Mouse (Mus musculus) intestine, embryonic 15.5 days (tissue): ENCODE data around the gene Lmod1. TPM values are rescaled to one million over a fixed set of nuclear protein-coding genes. Genes with fewer than 3 reads are reported as not detected.
A peak's percentile ranks its signal among the peaks of the same experiment; 100 is the strongest.

Experiments
- ATAC-seq: fragments of 200-750 bp; cut with Nextera tagmentation; 2 replicates; pipeline ENCODE4 v1.8.0; 2017; ENCODE audit warnings: moderate TSS enrichment, moderate library complexity
- H3K27ac ChIP-seq: fragments of 300-500 bp; sonication (generic); 2 replicates; pipeline ENCODE4 v1.5.1; 2015; ENCODE audit warnings: mild to moderate bottlenecking, inconsistent platforms
- H3K27me3 ChIP-seq: fragments of 300-500 bp; sonication (generic); replicated peaks from 2 replicates; pipeline ENCODE4 v1.6.1; 2015; ENCODE audit warnings: inconsistent platforms
- H3K36me3 ChIP-seq: fragments of 300-500 bp; sonication (generic); 2 replicates; pipeline ENCODE4 v1.6.1; 2015; ENCODE audit warnings: inconsistent platforms
- H3K4me1 ChIP-seq: fragments of 300-500 bp; sonication (generic); replicated peaks from 2 replicates; pipeline ENCODE4 v1.6.1; 2015; ENCODE audit warnings: inconsistent platforms
- H3K4me2 ChIP-seq: fragments of 300-500 bp; sonication (generic); replicated peaks from 2 replicates; pipeline ENCODE4 v1.6.1; 2015; ENCODE audit warnings: mild to moderate bottlenecking, inconsistent platforms
- H3K4me3 ChIP-seq: fragments of 300-500 bp; sonication (generic); replicated peaks from 2 replicates; pipeline ENCODE4 v1.5.1; 2015; ENCODE audit warnings: inconsistent platforms
- H3K9ac ChIP-seq: fragments of 300-500 bp; sonication (generic); 2 replicates; pipeline ENCODE4 v1.6.1; 2015; ENCODE audit warnings: inconsistent platforms
- H3K9me3 ChIP-seq: fragments of 300-500 bp; sonication (generic); 2 replicates; pipeline ENCODE4 v1.6.1; 2016; ENCODE audit warnings: inconsistent platforms
- WGBS: fragments of 180-500 bp; shearing (Covaris S2); methylation state at CpG from one replicate; pipeline ENCODE4 v1.1.7; 2015; 5-methylcytosine and 5-hydroxymethylcytosine counted together
- polyA plus RNA-seq: library from polyadenylated mRNA; unstranded; fragments of >200 nt; fragmentation: Nextera tagmentation; extraction: Ambion mirVana; gene quantifications from 2 replicates; pipeline ENCODE4 v1.2.1, GENCODE M21; 2015

The Lmod1 gene
- polyA plus RNA-seq, 1 experiment from 2014 or later: 11.1 TPM

DNA sequence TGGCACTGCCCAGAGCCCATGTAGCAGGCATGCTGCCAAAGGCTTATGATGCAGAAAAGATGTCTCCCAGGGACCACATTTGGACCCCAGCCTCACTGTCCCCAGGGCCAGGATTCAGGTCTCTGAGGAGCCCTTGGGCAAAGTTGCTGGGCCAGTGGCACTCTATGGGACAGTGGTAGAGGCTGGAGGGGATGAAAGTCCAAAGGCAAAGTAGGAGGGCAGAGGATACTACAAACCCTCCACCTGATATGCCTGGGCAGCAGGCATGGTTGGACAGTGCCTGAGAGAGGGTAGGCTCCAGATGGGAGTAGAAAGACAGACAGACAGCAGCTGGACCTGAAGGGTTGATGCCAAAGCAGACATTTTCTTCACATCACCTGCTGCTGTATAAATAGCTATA is 41.8 kb downstream of the Lmod1 start:
- H3K4me2 ChIP-seq: no peak overlapping the region
- H3K27me3 ChIP-seq: no peaks in the 10 kb centered on the region
- H3K36me3 ChIP-seq: no peaks in the 10 kb centered on the region
- no peak for ATAC-seq
- H3K9ac ChIP-seq: no peak overlapping the region
- H3K27ac ChIP-seq: 0 out of 2 replicates have a peak overlapping the region, but pooled peaks have one; percentile 27
- H3K4me3 ChIP-seq: no peak overlapping the region
- H3K4me1 ChIP-seq: peaks cover 8% of the 10 kb centered on the region
- H3K9me3 ChIP-seq: no peaks in the 10 kb centered on the region

DNA sequence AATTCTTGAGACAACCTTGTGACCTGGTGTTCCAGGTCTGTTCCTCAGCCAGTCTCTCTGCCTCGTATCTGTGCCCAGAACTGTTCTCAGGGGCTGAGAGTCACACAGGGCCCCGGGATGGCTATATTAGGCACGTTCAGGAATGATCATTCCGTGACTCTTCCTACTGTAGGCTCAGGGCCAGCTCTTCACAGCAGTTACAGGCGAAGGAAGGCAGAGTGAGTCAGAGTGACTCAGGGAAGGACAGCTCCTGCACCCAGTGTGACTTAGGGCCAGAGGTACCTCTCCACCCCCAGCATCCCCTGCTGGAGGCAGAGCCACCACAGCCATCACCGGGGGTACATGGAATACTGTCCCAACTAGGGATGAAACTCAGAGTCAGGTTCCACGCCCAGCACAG is 42.4 kb downstream of the Lmod1 start:
- no peaks in the 10 kb centered on the region for H3K36me3 ChIP-seq
- no peak overlapping the region for H3K9ac ChIP-seq
- H3K4me1 ChIP-seq: peaks cover 8% of the 10 kb centered on the region
- 73% methylated on average over 7 of the region's 7 CpGs for WGBS
- H3K27ac ChIP-seq: no peak overlapping the region
- H3K4me2 ChIP-seq: no peak overlapping the region
- no peaks in the 10 kb centered on the region for H3K9me3 ChIP-seq
- no peak overlapping the region for H3K4me3 ChIP-seq
- ATAC-seq: no peak
- H3K27me3 ChIP-seq: no peaks in the 10 kb centered on the region

DNA sequence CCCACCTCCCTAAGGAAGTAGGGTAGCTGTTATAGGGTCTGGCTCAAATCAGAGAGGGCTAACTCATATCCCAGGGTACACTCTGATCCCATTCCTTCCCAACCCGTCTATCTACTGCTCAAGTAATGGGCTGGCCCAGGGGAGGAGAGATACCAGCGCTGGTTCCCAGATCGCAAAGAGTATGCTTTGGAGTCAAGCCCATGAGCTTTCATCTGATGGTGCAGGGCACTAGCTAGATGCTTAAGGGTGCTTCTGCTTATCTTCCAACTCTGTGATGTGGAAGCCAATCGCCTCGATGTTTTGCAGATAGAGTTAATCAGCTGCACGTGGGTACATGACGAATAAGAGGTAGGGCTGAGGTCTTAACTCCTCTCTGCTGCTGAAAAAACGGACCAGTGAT is 43.0 kb downstream of the Lmod1 start:
- no peak overlapping the region for H3K4me3 ChIP-seq
- peaks cover 8% of the 10 kb centered on the region for H3K4me1 ChIP-seq
- no peaks in the 10 kb centered on the region for H3K36me3 ChIP-seq
- H3K4me2 ChIP-seq: no peak overlapping the region
- WGBS: 65% methylated on average over 8 of the region's 8 CpGs
- no peak for ATAC-seq
- H3K27me3 ChIP-seq: no peaks in the 10 kb centered on the region
- no peaks in the 10 kb centered on the region for H3K9me3 ChIP-seq
- no peak overlapping the region for H3K9ac ChIP-seq
- no peak overlapping the region for H3K27ac ChIP-seq

DNA sequence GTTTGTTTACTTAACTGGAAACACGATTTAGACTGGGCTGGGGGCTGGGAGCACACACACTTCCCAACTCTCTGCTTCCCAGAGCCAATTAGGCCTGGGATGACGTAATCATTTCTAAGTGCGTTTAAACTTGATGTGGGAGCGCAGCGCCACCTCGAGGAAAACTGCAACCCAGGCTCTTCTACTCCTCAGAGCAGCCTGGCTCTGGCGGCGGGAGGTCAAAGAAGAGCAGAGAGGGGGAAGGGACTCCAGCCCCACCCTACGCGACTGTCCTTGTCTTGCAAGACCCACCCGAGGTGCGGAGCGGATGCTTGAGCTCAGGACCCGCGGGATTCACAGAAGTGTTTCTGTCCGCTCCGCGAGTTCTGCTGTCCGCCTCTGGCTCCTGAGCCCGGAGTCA is 43.6 kb downstream of the Lmod1 start:
- no peak overlapping the region for H3K27ac ChIP-seq
- peak overlapping the region; percentile 97 for H3K4me2 ChIP-seq
- H3K4me1 ChIP-seq: peaks cover 12% of the 10 kb centered on the region
- no peaks in the 10 kb centered on the region for H3K36me3 ChIP-seq
- 1% methylated on average over 20 of the region's 20 CpGs for WGBS
- peak; percentile 80 for ATAC-seq
- peak overlapping the region; percentile 45 for H3K4me3 ChIP-seq
- no peaks in the 10 kb centered on the region for H3K9me3 ChIP-seq
- no peaks in the 10 kb centered on the region for H3K27me3 ChIP-seq
- peak overlapping the region; percentile 56 for H3K9ac ChIP-seq

DNA sequence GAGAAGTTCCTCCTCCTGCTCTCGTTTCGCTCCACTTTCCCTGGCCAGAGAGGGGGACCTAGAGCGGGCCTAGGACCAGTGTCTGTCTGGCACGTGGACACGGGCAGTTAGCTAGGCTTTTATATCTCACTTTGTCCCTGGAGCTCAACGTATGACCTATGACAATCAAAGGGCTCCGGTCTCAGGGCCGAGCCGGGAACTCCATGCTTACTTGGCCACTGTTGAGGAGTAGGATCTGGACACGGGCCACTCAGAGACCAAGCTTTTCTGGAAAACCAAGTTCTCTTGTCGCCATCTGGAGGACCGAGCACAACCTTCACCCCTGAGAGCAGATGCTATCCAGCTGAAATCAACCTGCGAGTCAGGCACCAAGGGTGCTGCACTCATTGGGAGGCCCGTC is 44.4 kb downstream of the Lmod1 start:
- peak overlapping the region; percentile 97 for H3K4me2 ChIP-seq
- WGBS: 17% methylated on average over 14 of the region's 14 CpGs
- no peaks in the 10 kb centered on the region for H3K36me3 ChIP-seq
- ATAC-seq: peak; percentile 44
- peaks cover 12% of the 10 kb centered on the region for H3K4me1 ChIP-seq
- no peak overlapping the region for H3K27ac ChIP-seq
- H3K4me3 ChIP-seq: peak overlapping the region; percentile 45
- no peaks in the 10 kb centered on the region for H3K27me3 ChIP-seq
- H3K9me3 ChIP-seq: no peaks in the 10 kb centered on the region
- H3K9ac ChIP-seq: peak overlapping the region; percentile 56; the same call in 1 of the 2 replicates

DNA sequence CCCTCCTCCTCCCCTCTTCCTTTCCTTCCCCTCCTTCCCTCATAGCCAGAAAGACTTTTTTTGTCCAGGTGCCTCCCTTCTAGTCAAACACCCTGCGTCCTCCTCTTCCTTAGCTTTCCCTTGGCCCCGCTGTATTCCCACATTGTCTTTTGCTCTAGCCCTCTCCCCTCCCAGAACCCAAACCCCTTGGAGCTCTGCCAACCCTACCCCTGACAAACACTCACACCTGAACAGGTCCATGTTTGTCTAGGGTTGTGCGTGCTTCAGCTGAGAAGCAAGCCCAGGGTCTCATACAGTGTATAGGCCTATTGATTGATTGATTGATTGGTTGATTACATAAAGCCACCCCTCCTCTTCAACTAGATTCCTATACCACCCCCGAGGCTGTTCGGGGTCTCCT is 44.8 kb downstream of the Lmod1 start:
- Histone ChIP-seq H3K4me3 (no peak overlapping the region), H3K36me3 (no peaks in the 10 kb centered on the region), H3K4me1 (peaks cover 16% of the 10 kb centered on the region), H3K27me3 (no peaks in the 10 kb centered on the region), H3K9me3 (no peaks in the 10 kb centered on the region), H3K27ac (no peak overlapping the region), H3K4me2 (no peak overlapping the region), H3K9ac (no peak overlapping the region)
- ATAC-seq: no peak
- 69% methylated on average over 5 of the region's 5 CpGs for WGBS

DNA sequence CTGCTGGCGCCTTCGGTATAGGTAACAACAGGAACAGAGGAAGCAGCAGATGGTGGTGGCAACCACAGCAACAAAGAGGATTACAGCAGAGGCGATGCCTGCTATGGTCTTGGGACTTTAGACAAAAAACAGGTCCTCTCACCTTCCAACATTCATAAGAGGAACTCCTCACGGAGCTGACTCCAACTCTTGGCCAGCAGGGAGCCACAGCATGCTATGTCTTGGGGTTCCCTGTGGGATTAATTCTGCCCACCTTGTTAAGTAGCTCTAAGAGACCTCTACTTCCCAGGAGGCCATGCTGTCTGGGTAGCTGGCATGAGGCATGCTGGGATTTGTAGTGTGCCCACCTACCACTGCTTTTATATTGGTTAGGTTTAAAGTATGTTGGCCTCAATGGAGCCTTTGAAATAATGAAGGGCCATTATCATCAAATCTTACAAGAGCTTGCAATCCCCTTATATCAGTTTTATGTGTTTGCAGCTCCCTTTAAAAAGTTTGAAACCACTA is 48.6 kb downstream of the Lmod1 start:
- Histone ChIP-seq H3K4me2 (no peak overlapping the region), H3K27me3 (no peaks in the 10 kb centered on the region), H3K36me3 (no peaks in the 10 kb centered on the region), H3K9ac (no peak overlapping the region), H3K4me1 (peaks cover 23% of the 10 kb centered on the region), H3K9me3 (no peaks in the 10 kb centered on the region), H3K4me3 (no peak overlapping the region), H3K27ac (no peak overlapping the region)
- ATAC-seq: no peak
- 79% methylated on average over 4 of the region's 4 CpGs for WGBS

DNA sequence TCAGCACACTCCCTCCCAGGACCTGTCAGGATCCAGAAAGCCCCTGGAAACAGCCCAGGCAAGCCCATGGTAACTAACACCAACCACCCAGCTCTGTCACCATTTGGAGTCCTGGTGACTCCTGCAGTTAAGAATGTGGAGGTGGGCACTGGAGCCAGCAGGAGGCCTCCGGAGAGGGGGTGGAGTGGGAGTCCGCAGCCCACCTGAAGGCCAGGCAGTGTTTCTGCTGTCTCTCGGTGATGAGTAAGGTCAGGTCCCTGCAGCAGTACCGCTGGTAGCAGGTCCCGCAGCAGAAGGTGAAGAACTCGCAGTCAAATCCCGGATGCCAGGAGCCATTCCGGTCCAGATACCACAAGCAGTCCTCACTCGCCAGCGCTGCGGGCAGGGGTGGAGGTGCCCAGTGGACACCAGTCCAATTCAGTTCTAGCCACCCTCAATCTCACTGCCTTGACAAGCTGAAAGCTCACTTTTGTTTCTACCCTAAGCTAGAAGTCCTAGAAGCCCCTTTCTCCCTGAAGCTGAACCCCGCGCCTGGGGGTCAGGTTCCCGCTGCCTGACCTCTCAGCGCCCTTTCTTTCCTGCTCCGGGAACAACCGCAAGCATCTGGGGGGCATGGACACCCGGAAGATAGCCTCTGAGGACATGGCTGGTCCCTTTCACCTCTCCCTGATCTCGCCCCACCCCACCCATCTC is 49.7 kb downstream of the Lmod1 start:
- peak overlapping the region; percentile 59 for H3K9ac ChIP-seq
- 5% methylated on average over 19 of the region's 19 CpGs for WGBS
- no peak; the same call in 1 of the 2 replicates for ATAC-seq
- no peaks in the 10 kb centered on the region for H3K27me3 ChIP-seq
- H3K4me2 ChIP-seq: peak overlapping the region; percentile 91
- H3K36me3 ChIP-seq: no peaks in the 10 kb centered on the region
- H3K4me3 ChIP-seq: peak overlapping the region; percentile 56
- peaks cover 16% of the 10 kb centered on the region for H3K4me1 ChIP-seq
- 0 out of 2 replicates have a peak overlapping the region, but pooled peaks have one; percentile 20 for H3K27ac ChIP-seq
- H3K9me3 ChIP-seq: no peaks in the 10 kb centered on the region

DNA sequence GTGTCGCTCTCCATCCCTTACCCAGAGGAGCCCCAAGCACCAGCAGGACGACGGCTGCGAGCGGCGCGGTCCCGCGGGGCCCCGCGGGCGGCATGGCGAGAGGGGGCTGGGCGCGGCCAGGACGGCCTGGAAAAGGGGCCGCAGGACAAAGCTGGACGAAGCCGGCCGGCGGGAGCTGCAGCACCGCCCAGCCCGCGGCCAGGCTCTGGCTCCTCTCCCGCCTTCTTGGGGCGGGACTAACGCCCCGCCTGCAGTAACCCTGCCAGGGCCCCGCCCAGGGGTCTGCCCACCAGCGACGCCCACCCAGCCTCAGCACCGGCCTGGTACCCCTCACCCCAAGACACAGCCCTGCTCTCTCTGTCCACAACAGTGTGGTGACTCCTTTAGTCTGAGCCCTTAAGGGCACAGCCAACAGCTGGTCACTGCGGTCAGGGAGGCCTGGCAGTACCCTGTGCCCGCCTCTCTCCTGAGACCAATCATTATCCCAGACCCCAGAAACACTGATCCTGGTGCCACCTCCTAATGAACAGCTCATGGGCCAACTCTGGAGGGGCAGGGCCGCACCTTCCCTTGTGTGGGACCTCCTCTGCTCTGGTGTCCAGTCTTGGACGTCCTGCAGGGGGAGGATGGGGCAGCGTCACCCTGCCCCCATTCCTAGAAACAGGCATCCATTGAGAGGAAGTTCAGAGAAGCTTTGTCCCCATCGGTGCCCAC is 50.4 kb downstream of the Lmod1 start, which contains the start of gene Shisa4:
Gene Shisa4, minus strand, starts transcription at position 370 of the 714 bp plus-strand sequence.
- Histone ChIP-seq H3K9me3 (no peaks in the 10 kb centered on the region), H3K4me3 (peak within 1 kb of the TSS; percentile 56), H3K4me1 (peaks cover 16% of the 10 kb centered on the region), H3K9ac (peak within 1 kb of the TSS; percentile 59), H3K27me3 (no peaks in the 10 kb centered on the region), H3K27ac (0 out of 2 replicates have a peak within 1 kb of the TSS, but pooled peaks have one; percentile 20), H3K4me2 (peak within 1 kb of the TSS; percentile 91), H3K36me3 (no peaks in the 10 kb centered on the region)
- peak; percentile 89 for ATAC-seq
- WGBS: 2% methylated on average over 38 of the region's 38 CpGs

DNA sequence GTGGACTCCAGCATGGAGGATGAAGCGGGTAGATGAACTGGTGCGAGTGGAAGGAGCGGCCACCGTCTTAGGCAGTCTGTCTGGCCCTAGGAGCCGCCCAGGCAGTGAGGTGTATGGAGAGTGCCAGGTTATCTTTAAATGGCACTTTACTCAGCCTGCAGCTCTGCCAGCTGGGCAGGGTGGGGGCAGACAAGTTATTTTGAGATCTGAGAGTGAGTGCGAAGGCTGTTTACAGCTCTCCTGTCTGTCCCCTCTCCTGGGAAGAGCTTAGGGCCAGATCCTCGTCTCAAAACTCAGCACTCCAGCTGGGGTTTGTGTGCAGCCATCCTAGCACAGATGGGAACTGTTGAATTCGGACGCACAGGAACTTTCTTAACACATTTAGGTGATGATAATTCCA is 54.0 kb downstream of the Lmod1 start:
- 60% methylated on average over 9 of the region's 9 CpGs for WGBS
- H3K9ac ChIP-seq: no peak overlapping the region

DNA sequence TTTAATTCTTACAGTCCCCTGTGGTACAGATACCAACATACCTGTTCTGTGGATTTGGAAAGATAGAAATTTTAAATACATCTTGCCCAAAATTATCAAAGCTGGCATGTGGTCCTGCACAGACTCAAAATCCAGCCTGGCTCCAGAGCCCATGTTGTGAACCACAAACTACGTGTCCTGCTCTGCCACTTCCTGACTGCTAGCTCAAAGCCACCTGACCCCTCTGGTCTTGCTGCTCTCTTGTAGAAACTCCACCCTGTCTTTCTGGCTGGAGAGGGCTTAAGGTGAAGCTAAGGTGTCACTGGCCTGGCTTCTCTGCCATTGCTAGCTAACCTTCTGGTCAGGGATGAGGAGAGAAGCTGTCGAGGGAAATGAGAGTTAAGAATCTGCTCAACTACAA is 54.4 kb downstream of the Lmod1 start:
- Histone ChIP-seq H3K4me2 (no peak overlapping the region), H3K4me1 (peaks cover 10% of the 10 kb centered on the region), H3K27ac (no peak overlapping the region), H3K9me3 (no peaks in the 10 kb centered on the region), H3K27me3 (no peaks in the 10 kb centered on the region), H3K4me3 (no peak overlapping the region), H3K9ac (no peak overlapping the region), H3K36me3 (peaks cover 7% of the 10 kb centered on the region; the same call in 1 of the 2 replicates)
- WGBS: 39% methylated on average over 2 of the region's 2 CpGs
- no peak for ATAC-seq

More for the DNA sequence above, 54.0 kb downstream of the Lmod1 start:
- no peaks in the 10 kb centered on the region for H3K27me3 ChIP-seq
- H3K9me3 ChIP-seq: no peaks in the 10 kb centered on the region
- H3K4me1 ChIP-seq: peaks cover 11% of the 10 kb centered on the region
- H3K4me3 ChIP-seq: no peak overlapping the region
- H3K4me2 ChIP-seq: no peak overlapping the region
- H3K36me3 ChIP-seq: peaks cover 5% of the 10 kb centered on the region; the same call in 1 of the 2 replicates
- no peak overlapping the region for H3K27ac ChIP-seq
- ATAC-seq: no peak

DNA sequence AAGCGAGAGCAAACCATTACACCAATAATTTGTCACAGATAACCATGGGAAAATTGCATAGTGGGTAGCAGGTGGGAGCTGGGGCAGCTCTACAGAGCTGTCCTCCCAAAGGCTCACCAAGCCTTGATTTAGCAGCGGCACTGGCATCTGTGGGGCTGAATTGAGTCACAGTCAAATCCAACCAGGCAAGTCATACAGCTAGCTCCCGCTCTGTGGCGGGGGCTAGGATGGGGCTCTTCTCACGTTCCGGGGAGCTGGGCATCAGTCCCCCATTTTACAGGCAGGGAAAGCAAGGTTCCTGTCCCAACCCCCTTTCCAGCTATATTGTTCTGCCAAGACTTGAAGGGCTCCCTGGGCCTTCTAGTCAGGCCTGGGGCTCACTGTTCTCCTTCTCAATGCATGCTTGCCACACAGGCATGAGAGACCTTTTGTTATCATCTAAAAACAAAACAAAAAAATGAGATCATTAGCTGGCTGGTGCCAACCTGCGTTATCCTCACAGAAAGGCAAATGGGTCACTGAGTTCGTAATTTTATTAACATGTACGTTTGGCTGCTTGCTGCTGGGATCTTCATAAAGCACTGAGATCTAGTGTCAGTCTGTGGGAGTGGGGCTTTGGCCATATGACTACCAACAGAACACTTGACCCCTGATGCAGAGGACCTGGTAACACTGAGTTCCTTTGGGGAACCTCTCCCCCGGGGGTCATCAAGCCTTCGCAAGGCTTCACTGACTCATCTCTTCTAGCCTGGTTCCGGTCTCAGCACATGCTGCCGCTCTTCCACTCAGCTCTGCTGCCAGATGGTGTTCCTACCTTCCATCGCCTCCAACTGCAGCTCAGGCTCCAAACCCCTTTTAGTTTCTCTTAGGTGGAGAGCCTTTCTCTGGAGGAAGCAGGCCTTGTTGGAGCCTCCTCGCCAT is 55.7 kb downstream of the Lmod1 start:
- 77% methylated on average over 15 of the region's 15 CpGs for WGBS
- H3K9ac ChIP-seq: no peak overlapping the region
- peaks cover 1% of the 10 kb centered on the region for H3K4me1 ChIP-seq
- H3K4me3 ChIP-seq: no peak overlapping the region
- H3K4me2 ChIP-seq: no peak overlapping the region
- H3K27ac ChIP-seq: no peak overlapping the region
- H3K27me3 ChIP-seq: no peaks in the 10 kb centered on the region
- no peaks in the 10 kb centered on the region for H3K9me3 ChIP-seq
- 0 out of 2 replicates have a peak, but pooled peaks have one; percentile 3 for ATAC-seq
- peaks cover 15% of the 10 kb centered on the region for H3K36me3 ChIP-seq
